Mouse (Mus musculus) neural tube, embryonic 14.5 days (tissue): ENCODE data around the gene Gm44805. TPM values are rescaled to one million over a fixed set of nuclear protein-coding genes. Genes with fewer than 3 reads are reported as not detected.
A peak's percentile ranks its signal among the peaks of the same experiment; 100 is the strongest.

Experiments used
- ATAC-seq: fragments of 200-750 bp; cut with Nextera tagmentation; 2 replicates; pipeline ENCODE4 v1.8.0; 2017; ENCODE audit warnings: low read depth, mild to moderate bottlenecking, moderate TSS enrichment, moderate library complexity
- H3K27ac ChIP-seq: fragments of 300-500 bp; sonication (generic); 2 replicates; pipeline ENCODE4 v1.5.1; 2014; ENCODE audit warnings: low read depth, mild to moderate bottlenecking, control low read depth, low read length, moderate library complexity, mixed read lengths
- H3K27me3 ChIP-seq: fragments of 300-500 bp; sonication (generic); 2 replicates; pipeline ENCODE4 v1.6.1; 2014; ENCODE audit warnings: low read length; ENCODE audit not compliant: control insufficient read depth, insufficient read depth
- H3K36me3 ChIP-seq: fragments of 300-500 bp; sonication (generic); 2 replicates; pipeline ENCODE4 v1.6.1; 2014; ENCODE audit warnings: low read length, mixed read lengths; ENCODE audit not compliant: control insufficient read depth, insufficient read depth
- H3K4me1 ChIP-seq: fragments of 300-500 bp; sonication (generic); 2 replicates; pipeline ENCODE4 v1.6.1; 2014; ENCODE audit warnings: low read length; ENCODE audit not compliant: control insufficient read depth, insufficient read depth
- H3K4me2 ChIP-seq: fragments of 300-500 bp; sonication (generic); 2 replicates; pipeline ENCODE4 v1.6.1; 2014; ENCODE audit warnings: mild to moderate bottlenecking, low read depth, low read length, control low read depth
- H3K4me3 ChIP-seq: fragments of 300-500 bp; sonication (generic); 2 replicates; pipeline ENCODE4 v1.5.1; 2014; ENCODE audit warnings: low read depth, low read length, control low read depth, mixed read lengths
- H3K9ac ChIP-seq: fragments of 300-500 bp; sonication (generic); replicated peaks from 2 replicates; pipeline ENCODE4 v1.6.1; 2014; ENCODE audit warnings: low read depth, mild to moderate bottlenecking, control low read depth, low read length, mixed read lengths
- H3K9me3 ChIP-seq: fragments of 300-500 bp; sonication (generic); 2 replicates; pipeline ENCODE4 v1.6.1; 2016; ENCODE audit warnings: low read length; ENCODE audit not compliant: control insufficient read depth
- WGBS: fragments of 180-500 bp; shearing (Covaris S2); extraction: QIAGEN DNeasy Blood & Tissue Kit; methylation state at CpG from one replicate; pipeline ENCODE4 v1.1.7; 2014; 5-methylcytosine and 5-hydroxymethylcytosine counted together
- polyA plus RNA-seq: library from polyadenylated mRNA; unstranded; fragments of >200 nt; fragmentation: Nextera tagmentation; extraction: Ambion mirVana; gene quantifications from 2 replicates; pipeline ENCODE4 v1.2.1, GENCODE M21; 2014

The Gm44805 gene
- polyA plus RNA-seq, 1 experiment from 2014 or later = not detected

- Histone ChIP-seq H3K4me2 (no peak overlapping the region), H3K4me3 (no peak overlapping the region), H3K27ac (no peak overlapping the region), H3K9ac (no peak overlapping the region), H3K36me3 (no peaks in the 10 kb centered on the region), H3K9me3 (no peaks in the 10 kb centered on the region), H3K4me1 (no peaks in the 10 kb centered on the region), H3K27me3 (no peaks in the 10 kb centered on the region)
- WGBS = 65% methylated on average over 13 of the region's 14 CpGs
- ATAC-seq = no peak
Measured at GRCm38 (mm10) chr7:19673083-19673699, 8.0 kb downstream of the Gm44805 start.

DNA sequence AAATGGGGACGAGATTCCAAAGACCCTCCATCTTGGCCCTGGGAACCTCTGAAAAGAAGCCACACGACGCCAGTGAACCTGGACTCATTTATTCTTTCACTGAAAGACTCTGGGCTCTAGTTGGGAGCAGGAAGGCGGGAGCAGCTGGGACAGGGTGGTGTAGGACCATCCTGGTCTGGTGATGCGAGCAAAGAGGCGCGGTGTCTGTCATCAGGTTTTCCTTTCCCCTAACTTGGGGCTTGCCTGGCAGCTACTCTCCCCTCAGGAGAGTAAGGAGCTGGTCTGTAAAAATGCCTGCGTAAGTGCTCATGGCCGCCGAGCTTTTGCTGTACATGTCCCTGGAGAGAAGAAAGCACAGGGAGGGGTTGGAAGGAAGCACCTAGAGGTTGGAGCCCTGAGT is 9.7 kb downstream of the Gm44805 start:
- H3K27me3 ChIP-seq = no peaks in the 10 kb centered on the region
- no peak overlapping the region for H3K9ac ChIP-seq
- H3K36me3 ChIP-seq = no peaks in the 10 kb centered on the region
- WGBS = 67% methylated on average over 10 of the region's 10 CpGs
- H3K4me2 ChIP-seq = no peak overlapping the region
- H3K4me3 ChIP-seq = no peak overlapping the region
- H3K9me3 ChIP-seq = no peaks in the 10 kb centered on the region
- no peak overlapping the region for H3K27ac ChIP-seq
- ATAC-seq = no peak
- no peaks in the 10 kb centered on the region for H3K4me1 ChIP-seq

DNA sequence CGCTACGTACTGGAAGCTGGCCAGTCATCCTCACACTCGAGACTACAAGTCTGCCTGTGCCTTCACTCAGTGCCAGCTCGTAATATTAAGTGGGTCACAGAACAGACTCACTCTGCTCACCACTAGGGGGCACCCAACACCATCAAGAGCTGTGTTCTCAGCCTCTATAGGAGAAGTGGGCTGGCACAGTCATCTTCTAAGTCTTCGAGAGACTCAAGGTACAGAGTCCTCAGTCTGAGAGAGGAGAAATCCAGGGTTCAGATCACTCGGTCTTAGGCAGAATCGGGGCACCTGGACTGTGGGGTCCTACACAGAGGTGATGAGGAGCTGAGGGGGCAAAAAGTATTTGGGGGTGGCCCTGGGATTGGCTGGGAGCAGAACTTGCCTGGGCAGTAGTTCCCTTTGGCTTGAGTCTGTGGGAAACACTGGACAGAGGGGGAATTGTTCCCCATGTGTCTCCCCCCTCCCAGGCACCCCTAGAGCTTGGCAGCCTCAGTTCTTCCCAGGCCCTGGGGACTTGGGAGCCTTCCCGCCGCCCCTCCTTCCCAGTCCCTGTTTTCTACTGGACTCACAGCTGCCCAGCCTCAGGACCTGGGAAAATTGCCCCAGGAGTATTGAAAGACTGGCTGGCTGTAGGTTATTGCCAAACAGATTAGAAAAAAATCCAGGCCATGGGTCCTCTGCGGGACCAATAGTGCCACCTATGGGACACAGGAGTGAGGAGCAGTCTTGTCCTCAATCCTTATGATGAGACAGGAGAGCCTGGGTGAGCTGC is 12.1 kb downstream of the Gm44805 start:
- Histone ChIP-seq H3K27ac (peak overlapping the region; percentile 64), H3K9ac (0 out of 2 replicates have a peak overlapping the region, but pooled peaks have one; percentile 7), H3K36me3 (no peaks in the 10 kb centered on the region), H3K27me3 (no peaks in the 10 kb centered on the region), H3K4me3 (no peak overlapping the region), H3K9me3 (no peaks in the 10 kb centered on the region), H3K4me2 (peak overlapping the region; percentile 11; the same call in 1 of the 2 replicates), H3K4me1 (peaks cover 2% of the 10 kb centered on the region)
- WGBS = 7% methylated on average over 10 of the region's 10 CpGs
- peak; percentile 62 for ATAC-seq

GRCm38 (mm10) chr7:19667434-19667833 is 13.8 kb downstream of the Gm44805 start:
- H3K9ac ChIP-seq = no peak overlapping the region

GRCm38 (mm10) chr7:19666750-19667149 is 14.5 kb downstream of the Gm44805 start:
- no peak overlapping the region for H3K27ac ChIP-seq
- H3K4me2 ChIP-seq = no peak overlapping the region
- 63% methylated on average over 3 of the region's 3 CpGs for WGBS
- H3K9ac ChIP-seq = no peak overlapping the region
- H3K9me3 ChIP-seq = no peaks in the 10 kb centered on the region
- H3K4me3 ChIP-seq = no peak overlapping the region
- H3K36me3 ChIP-seq = no peaks in the 10 kb centered on the region
- no peaks in the 10 kb centered on the region for H3K27me3 ChIP-seq
- no peak for ATAC-seq
- peaks cover 16% of the 10 kb centered on the region for H3K4me1 ChIP-seq

More at GRCm38 (mm10) chr7:19667434-19667833, 13.8 kb downstream of the Gm44805 start:
- Histone ChIP-seq H3K4me3 (no peak overlapping the region), H3K4me1 (peaks cover 16% of the 10 kb centered on the region), H3K27me3 (no peaks in the 10 kb centered on the region), H3K4me2 (no peak overlapping the region), H3K9me3 (no peaks in the 10 kb centered on the region), H3K36me3 (no peaks in the 10 kb centered on the region), H3K27ac (no peak overlapping the region)
- 88% methylated on average over 2 of the region's 2 CpGs for WGBS
- no peak for ATAC-seq

DNA sequence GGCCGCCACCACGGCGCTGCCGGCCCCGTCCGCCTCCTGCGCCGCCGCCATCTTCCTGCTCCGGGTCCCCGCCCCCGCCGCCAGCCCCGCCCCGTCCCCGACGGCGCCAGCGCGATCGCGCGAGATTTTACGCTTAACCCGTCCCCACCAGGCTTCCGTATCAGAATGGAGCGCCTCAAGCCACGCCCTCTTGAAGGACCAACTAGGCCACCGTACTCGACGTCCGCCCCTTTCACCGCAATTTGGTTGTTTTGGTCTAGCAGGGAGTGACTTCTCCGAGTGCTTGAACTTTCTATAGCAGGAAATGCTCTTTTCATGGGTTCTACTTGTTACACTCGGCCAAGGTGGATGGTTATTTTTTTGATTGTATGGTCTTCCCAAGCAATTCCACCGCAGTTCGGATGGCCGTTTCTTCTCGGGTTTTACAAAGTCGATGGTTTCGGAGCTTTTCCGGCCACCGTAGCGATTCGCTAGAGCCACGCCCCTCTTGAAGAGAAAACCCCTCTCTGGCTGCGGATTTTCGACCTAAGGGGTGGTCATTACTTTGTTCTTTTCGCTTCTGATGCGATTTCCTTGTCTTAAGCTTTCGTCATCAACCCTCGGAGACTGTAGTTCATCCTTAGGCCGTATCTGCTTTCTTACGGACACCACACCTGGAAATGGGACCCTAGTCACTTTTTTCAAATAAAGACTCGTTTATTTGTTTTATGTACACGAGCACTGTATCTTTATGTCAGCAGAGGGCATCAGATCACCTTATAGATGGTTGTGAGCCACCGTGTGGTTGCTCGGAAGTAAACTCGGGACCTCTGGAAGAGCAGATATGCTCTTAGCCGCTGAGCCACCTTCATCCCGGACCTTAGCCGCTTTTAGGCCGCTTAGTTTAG is 16.0 kb downstream of the Gm44805 start, which contains the start of gene Clptm1:
Clptm1 (minus strand) TSS at position 79 of the 887 bp plus-strand sequence.
- Histone ChIP-seq H3K4me1 (peaks cover 16% of the 10 kb centered on the region), H3K9ac (peak within 1 kb of the TSS; percentile 94), H3K27ac (peak within 1 kb of the TSS; percentile 91), H3K4me3 (peak within 1 kb of the TSS; percentile 99), H3K36me3 (no peaks in the 10 kb centered on the region), H3K27me3 (no peaks in the 10 kb centered on the region), H3K9me3 (no peaks in the 10 kb centered on the region), H3K4me2 (peak within 1 kb of the TSS; percentile 90)
- WGBS = under 1% methylated on average over 57 of the region's 63 CpGs
- peak; percentile 84 for ATAC-seq

- under 1% methylated on average over 36 of the region's 37 CpGs for WGBS
- Histone ChIP-seq H3K4me2 (peak overlapping the region; percentile 90), H3K27me3 (no peaks in the 10 kb centered on the region)
Measured at GRCm38 (mm10) chr7:19664455-19664954, 16.7 kb downstream of the Gm44805 start.

DNA sequence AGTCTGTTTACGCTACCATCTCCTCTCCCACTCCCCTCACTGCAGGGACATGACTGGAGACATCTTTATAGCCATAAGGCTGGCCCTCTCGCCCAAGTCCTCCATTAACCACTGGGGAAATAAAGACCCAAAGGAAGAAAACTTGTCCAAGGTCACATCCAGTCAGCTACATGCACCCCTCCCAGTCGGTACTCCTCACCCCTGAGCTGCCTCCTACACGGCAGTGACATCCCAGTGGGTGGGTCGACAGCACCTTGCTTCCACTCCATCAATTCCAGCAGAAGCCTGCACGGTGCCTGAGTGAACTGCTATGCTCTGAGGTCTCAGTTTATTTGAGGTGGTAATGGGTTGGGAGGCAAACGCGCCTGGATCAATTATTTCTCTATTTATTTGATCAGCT is 17.3 kb downstream of the Gm44805 start:
- Histone ChIP-seq H3K36me3 (no peaks in the 10 kb centered on the region), H3K9me3 (no peaks in the 10 kb centered on the region), H3K9ac (peak overlapping the region; percentile 94), H3K4me2 (peak overlapping the region; percentile 90), H3K27ac (no peak overlapping the region), H3K4me3 (peak overlapping the region; percentile 99), H3K4me1 (peaks cover 16% of the 10 kb centered on the region), H3K27me3 (no peaks in the 10 kb centered on the region)
- 20% methylated on average over 8 of the region's 8 CpGs for WGBS
- ATAC-seq = peak; percentile 6

More at GRCm38 (mm10) chr7:19664455-19664954, 16.7 kb downstream of the Gm44805 start:
- peak; percentile 59 for ATAC-seq
- Histone ChIP-seq H3K4me3 (peak overlapping the region; percentile 99), H3K9me3 (no peaks in the 10 kb centered on the region), H3K27ac (peak overlapping the region; percentile 91), H3K4me1 (peaks cover 16% of the 10 kb centered on the region), H3K9ac (peak overlapping the region; percentile 94), H3K36me3 (no peaks in the 10 kb centered on the region)
